Mouse (Mus musculus) cerebellum, adult 2 months (tissue): ENCODE data around the gene Hoxb6. TPM values are rescaled to one million over a fixed set of nuclear protein-coding genes. Genes with fewer than 3 reads are reported as not detected.

Experiments
- DNase-seq, 2 experiments: peaks; one replicate each; pipeline ENCODE4 v3.0.0; 2021
- H3K27ac ChIP-seq: fragments of 200-500 bp; 2 replicates; pipeline ENCODE4 v1.5.1; 2012; ENCODE audit warnings: low read length, control low read depth, inconsistent platforms; ENCODE audit not compliant: insufficient read depth
- H3K27me3 ChIP-seq: fragments of 200-500 bp; 2 replicates; pipeline ENCODE4 v1.6.1; 2012; ENCODE audit warnings: inconsistent platforms, mild to moderate bottlenecking, low read length, moderate library complexity; ENCODE audit not compliant: control insufficient read depth, insufficient read depth
- H3K4me1 ChIP-seq: fragments of 200-500 bp; 2 replicates; pipeline ENCODE4 v1.6.1; 2011; ENCODE audit warnings: low read length; ENCODE audit not compliant: control insufficient read depth, insufficient read depth
- H3K4me3 ChIP-seq: fragments of 200-500 bp; replicated peaks from 2 replicates; pipeline ENCODE3; 2011; ENCODE audit warnings: mild to moderate bottlenecking, low read depth, low read length, control low read depth; ENCODE audit not compliant: insufficient read depth
- CTCF ChIP-seq: fragments of 200-500 bp; IDR thresholded peaks from 2 replicates; pipeline ENCODE4 v1.5.1; 2011; ENCODE audit warnings: low read depth, mild to moderate bottlenecking, control low read depth, low read length, moderate library complexity, borderline replicate concordance; ENCODE audit not compliant: insufficient read depth
- POLR2A ChIP-seq: fragments of 200-500 bp; IDR thresholded peaks from 2 replicates; pipeline ENCODE4 v1.6.1; 2011; ENCODE audit warnings: low read length, control low read depth, borderline replicate concordance; ENCODE audit not compliant: insufficient read depth
- WGBS: fragments of 180-500 bp; shearing (Covaris S2); methylation state at CpG from one replicate; pipeline ENCODE4 v1.1.7; 2018; 5-methylcytosine and 5-hydroxymethylcytosine counted together
- polyA plus RNA-seq: library from polyadenylated mRNA; depleted of rRNA; stranded (reverse); fragments of >200 nt; gene quantifications from 2 replicates; pipeline ENCODE4 v1.2.3, GENCODE M21; 2012

Gene Hoxb6
- polyA plus RNA-seq, 1 experiment, result 1.5 TPM

DNA sequence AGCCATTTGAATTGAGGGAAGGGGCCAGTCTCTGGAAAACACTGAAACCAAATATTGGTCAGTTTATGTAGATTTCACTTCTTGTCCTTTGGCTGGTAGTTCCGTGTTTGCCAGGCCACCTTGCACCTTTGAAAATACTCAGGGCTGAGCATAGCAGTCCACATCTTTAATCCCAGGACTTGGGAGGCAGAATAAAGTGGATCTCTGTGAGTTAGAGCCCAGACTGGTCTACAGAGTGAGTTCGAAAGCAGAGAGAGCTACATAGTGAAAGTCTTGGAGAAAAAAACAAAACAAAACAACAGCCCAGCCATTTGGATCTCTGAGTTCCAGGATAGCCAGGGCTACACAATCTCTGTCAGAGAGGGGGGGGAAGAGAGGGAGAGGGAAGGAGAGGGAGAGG lies 35.1 kb upstream of the Hoxb6 start:
- WGBS, result 11% methylated on average over 2 of the region's 2 CpGs
- no peaks in the 10 kb centered on the region; the same call in 1 of the 2 replicates for H3K27me3 ChIP-seq
- no peak overlapping the region for H3K4me3 ChIP-seq
- H3K4me1 ChIP-seq, result no peaks in the 10 kb centered on the region
- TF ChIP-seq POLR2A, result no peak
- no peak for TF ChIP-seq CTCF
- H3K27ac ChIP-seq, result no peak overlapping the region
- DNase-seq, result no peak

DNA sequence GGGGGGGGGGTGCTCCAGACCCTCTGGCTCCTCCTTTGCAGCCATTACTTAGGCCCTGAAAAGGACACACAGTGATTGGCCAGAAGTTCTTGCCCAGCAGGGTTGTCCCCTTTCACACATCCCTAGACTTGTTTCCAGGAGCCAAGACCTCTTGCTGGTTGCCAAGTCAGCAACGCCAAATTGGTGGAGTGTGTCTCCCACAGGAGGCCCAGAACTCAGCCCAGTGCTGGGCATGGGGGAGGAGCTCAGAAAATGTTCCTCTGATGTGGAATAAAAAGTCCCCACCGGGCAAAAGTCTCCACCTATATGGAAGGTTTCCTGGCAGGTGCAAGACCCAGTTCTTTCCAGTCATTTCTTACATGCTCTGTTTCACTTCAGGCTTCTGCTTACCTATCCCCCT lies 33.2 kb upstream of the Hoxb6 start:
- no peak overlapping the region for H3K4me3 ChIP-seq
- DNase-seq, result no peak
- no peaks in the 10 kb centered on the region for H3K4me1 ChIP-seq
- H3K27me3 ChIP-seq, result peaks cover 4% of the 10 kb centered on the region; the same call in 1 of the 2 replicates
- no peak overlapping the region for H3K27ac ChIP-seq
- 0% methylated on average over 2 of the region's 2 CpGs for WGBS
- TF ChIP-seq POLR2A (no peak), CTCF (no peak)

DNA sequence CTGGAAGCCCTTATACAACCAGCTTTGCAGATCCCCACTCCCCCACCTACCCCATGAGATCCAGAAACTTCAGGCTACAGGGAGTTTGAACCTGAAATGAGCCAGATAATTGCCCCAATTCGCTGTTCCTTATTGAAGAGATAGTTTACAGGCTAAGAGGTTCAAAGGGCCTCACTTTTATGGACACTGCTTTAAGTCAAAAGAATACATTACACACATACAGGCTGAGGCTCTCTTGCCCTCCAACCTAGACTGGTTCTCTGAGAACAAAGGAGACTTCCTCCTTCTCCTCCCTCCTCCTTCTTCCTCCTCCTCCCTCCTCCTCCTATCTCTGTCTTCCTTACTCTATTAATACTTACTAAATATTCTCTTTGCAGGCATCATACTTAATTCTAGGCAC lies 32.8 kb upstream of the Hoxb6 start:
- H3K4me3 ChIP-seq, result no peak overlapping the region
- H3K27ac ChIP-seq, result no peak overlapping the region
- H3K4me1 ChIP-seq, result no peaks in the 10 kb centered on the region
- peaks cover 4% of the 10 kb centered on the region; the same call in 1 of the 2 replicates for H3K27me3 ChIP-seq
- 4% methylated on average over 1 of the region's 1 CpGs for WGBS
- no peak for DNase-seq
- no peak for TF ChIP-seq CTCF
- no peak for TF ChIP-seq POLR2A

DNA sequence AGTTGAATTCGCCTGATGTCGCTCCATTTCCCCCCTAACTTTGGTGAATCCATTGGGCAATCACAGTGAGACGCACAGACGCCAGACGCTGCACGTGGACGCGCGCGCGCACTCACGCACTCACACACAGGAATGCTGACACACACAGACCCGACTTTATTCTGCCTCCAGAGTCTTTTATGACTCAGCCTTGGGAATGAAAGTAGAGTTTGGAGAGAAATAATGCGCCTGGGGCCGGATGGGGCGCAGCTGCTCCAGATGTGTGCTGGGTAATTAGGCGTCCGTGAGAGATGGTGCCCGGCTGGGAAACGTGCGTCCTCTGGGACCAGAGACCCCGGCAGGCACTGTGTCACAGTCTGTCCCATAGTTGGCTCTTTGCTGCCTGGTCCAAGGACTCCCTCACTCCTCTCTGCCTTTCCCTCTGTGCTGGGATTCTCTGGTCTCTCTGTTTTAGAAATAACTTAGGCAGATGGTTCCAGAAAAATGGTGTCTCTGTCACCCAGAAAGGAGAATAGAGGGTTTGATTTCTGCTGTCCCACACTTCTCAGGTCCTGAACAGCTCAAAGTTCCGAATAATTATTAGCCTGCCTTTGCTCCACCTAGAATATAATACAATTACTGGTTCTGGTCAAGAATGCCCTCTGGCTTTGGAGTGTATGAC lies 31.8 kb upstream of the Hoxb6 start:
- Histone ChIP-seq H3K27me3 (peaks cover 5% of the 10 kb centered on the region; the same call in 1 of the 2 replicates), H3K4me1 (no peaks in the 10 kb centered on the region), H3K4me3 (no peak overlapping the region), H3K27ac (no peak overlapping the region)
- DNase-seq, result no peak
- WGBS, result 2% methylated on average over 23 of the region's 23 CpGs
- TF ChIP-seq CTCF (no peak), POLR2A (no peak)

DNA sequence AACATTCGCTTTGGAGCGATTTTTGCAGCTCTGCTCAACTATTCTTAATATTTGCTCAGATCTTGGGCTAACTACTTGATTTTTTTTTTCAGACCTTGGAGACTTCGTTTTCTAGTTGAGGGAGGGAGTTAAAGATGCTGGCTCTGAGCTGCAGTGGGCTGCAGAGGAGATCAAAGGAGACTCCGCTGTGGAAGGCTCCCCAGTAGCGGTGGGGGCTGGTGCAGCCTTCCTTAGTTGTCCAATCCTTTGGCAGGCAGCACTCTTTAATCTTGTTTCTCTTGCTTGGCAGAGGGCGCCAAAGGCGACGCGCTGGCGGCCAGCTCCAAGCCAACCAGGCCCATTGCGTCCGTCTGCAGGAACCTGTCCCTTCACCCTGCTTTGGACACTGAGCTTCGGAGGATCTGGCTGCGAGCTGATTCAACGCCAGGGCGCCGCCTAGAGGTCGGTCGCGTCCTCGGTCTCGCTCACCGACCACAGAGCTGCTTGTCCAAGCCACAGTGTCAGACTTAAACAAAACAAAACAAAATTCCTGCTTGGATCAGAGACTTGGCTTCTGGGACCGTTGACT lies 30.9 kb upstream of the Hoxb6 start:
- no peak overlapping the region for H3K4me3 ChIP-seq
- TF ChIP-seq POLR2A (no peak), CTCF (peak; percentile 24; the same call in 1 of the 2 replicates)
- no peaks in the 10 kb centered on the region for H3K4me1 ChIP-seq
- no peak overlapping the region for H3K27ac ChIP-seq
- peaks cover 5% of the 10 kb centered on the region; the same call in 1 of the 2 replicates for H3K27me3 ChIP-seq
- 2% methylated on average over 24 of the region's 24 CpGs for WGBS
- no peak for DNase-seq

DNA sequence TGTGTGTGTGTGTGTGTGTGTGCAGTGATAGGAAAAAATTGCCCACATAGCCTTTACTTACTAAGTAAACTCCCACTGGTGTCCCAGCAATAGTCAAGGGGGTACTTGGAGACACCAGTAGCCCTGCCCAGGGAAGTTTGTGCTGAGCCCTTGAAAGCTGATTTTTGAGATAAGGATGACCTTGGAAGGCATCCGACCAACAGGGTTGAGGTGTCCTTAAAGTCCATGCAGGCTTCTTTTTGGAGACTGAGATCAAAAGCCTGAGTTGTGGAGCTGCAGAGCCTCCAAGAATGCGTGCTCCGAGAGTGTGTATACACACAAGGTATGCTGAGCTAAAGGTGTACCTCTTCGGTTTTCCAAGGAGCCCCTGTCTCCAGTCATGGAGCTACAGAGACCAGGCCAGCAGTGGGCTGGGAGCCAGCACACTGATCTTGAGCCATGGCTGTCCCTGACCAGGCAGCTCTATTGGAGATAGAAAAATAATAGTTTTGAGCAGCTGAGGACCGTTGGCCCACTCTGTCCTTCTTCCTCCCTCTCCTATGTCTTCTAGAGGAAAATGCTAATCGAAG lies 29.9 kb upstream of the Hoxb6 start:
- Histone ChIP-seq H3K27ac (no peak overlapping the region), H3K4me1 (no peaks in the 10 kb centered on the region), H3K27me3 (peaks cover 8% of the 10 kb centered on the region; the same call in 1 of the 2 replicates), H3K4me3 (no peak overlapping the region)
- no peak for DNase-seq
- TF ChIP-seq POLR2A (no peak), CTCF (no peak)
- WGBS, result 13% methylated on average over 6 of the region's 6 CpGs

DNA sequence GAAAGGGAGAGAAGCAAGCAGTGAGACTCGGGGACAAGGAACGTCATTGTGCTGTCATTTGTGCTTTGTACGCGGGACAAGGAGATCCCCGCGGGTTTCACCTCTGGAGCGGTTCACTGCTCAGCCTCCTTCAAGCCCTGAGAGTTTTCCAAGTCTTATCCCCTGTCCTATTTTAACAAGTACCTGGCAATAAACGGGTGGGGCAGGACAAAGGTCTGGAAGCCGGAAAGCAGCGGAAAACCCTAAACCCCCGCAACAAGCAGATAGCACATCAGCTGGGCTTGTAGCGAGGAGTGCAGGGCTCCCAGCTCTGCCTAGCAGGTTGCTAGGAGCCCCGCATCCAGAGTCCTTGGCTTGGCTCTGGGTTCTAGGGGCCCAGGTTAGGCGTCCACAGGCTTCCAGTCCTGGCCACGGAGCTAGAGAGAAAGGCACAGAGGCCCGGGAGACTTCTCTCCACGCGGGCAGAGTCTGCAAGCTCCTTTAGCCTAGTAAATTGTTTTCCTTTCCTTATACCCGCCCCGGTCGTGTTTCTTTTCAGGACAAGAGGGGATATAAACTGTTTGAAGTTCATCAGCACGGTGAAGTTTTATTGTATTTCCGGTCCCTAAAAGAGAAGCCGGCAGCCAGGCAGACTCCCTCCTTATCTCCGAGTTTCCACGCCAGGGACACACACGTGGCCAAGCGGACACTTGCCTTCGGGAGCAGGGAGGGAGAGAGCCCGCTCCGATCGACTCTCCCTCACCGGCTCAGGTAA lies 28.5 kb upstream of the Hoxb6 start:
- WGBS, result 1% methylated on average over 33 of the region's 33 CpGs
- no peak overlapping the region for H3K27ac ChIP-seq
- no peak overlapping the region for H3K4me3 ChIP-seq
- H3K4me1 ChIP-seq, result no peaks in the 10 kb centered on the region
- H3K27me3 ChIP-seq, result peaks cover 11% of the 10 kb centered on the region; the same call in 1 of the 2 replicates
- TF ChIP-seq POLR2A, result no peak
- TF ChIP-seq CTCF, result no peak
- no peak for DNase-seq
